Mouse (Mus musculus): Measurements from ENCODE around the gene Mfsd11.
"Not testable (repeated sequence)": the region's sequence is repeated elsewhere in the genome, so short reads cannot be mapped to it uniquely, and the experiment has no call there.

The Mfsd11 gene

GRCm38 (mm10) chr11:116847187-116848085, 4.8 kb upstream of the Mfsd11 start:
- DNase-seq (ENCODE audit: low read depth, low spot score): no peak

GRCm38 (mm10) chr11:116848086-116848876, 4.0 kb upstream of the Mfsd11 start:
- DNase-seq (ENCODE audit: low read depth, low spot score): no peak

- not testable (repeated sequence) for DNase-seq (ENCODE audit: low read depth, low spot score)
These were observed 3.4 kb upstream of the Mfsd11 start for GRCm38 (mm10) chr11:116848877-116849178.

- no peak for DNase-seq (ENCODE audit: low read depth, low spot score)
These were observed 2.7 kb upstream of the Mfsd11 start for GRCm38 (mm10) chr11:116849587-116849986.

- DNase-seq (ENCODE audit: low read depth, low spot score): no peak
These were observed 2.2 kb upstream of the Mfsd11 start for GRCm38 (mm10) chr11:116850085-116850484.

- peak; percentile 29 for DNase-seq (ENCODE audit: low read depth, low spot score)
These were observed 1.3 kb upstream of the Mfsd11 start for GRCm38 (mm10) chr11:116850833-116851477.

- DNase-seq (ENCODE audit: low read depth, low spot score): no peak
These were observed 507 bp upstream of the Mfsd11 start for GRCm38 (mm10) chr11:116851576-116852290.

GRCm38 (mm10) chr11:116852891-116853511, 761 bp downstream of the Mfsd11 start, which contains the start of gene Srsf2:
Gene Srsf2 (minus strand): TSS chr11:116853094.
- DNase-seq (ENCODE audit: low read depth, low spot score): peak; percentile 97

- peak; percentile 96 for DNase-seq (ENCODE audit: low read depth, low spot score)
These were observed 1.3 kb downstream of the Mfsd11 start for GRCm38 (mm10) chr11:116853512-116853928.

GRCm38 (mm10) chr11:116854279-116854678, 2.0 kb downstream of the Mfsd11 start:
- DNase-seq (ENCODE audit: low read depth, low spot score): no peak

GRCm38 (mm10) chr11:116857183-116857850, 5.1 kb downstream of the Mfsd11 start:
- no peak for DNase-seq (ENCODE audit: low read depth, low spot score)

- DNase-seq (ENCODE audit: low read depth, low spot score): no peak
These were observed 12.2 kb downstream of the Mfsd11 start for GRCm38 (mm10) chr11:116864444-116864843.

GRCm38 (mm10) chr11:116865945-116866585, 13.8 kb downstream of the Mfsd11 start:
- DNase-seq (ENCODE audit: low read depth, low spot score): no peak

- DNase-seq (ENCODE audit: low read depth, low spot score): no peak
These were observed 15.9 kb downstream of the Mfsd11 start for GRCm38 (mm10) chr11:116868129-116868528.

GRCm38 (mm10) chr11:116869223-116869622, 17.0 kb downstream of the Mfsd11 start:
- DNase-seq (ENCODE audit: low read depth, low spot score): no peak

GRCm38 (mm10) chr11:116869641-116870040, 17.4 kb downstream of the Mfsd11 start:
- DNase-seq (ENCODE audit: low read depth, low spot score): no peak

GRCm38 (mm10) chr11:116871538-116871937, 19.3 kb downstream of the Mfsd11 start:
- DNase-seq (ENCODE audit: low read depth, low spot score): no peak

- DNase-seq (ENCODE audit: low read depth, low spot score): no peak
These were observed 21.7 kb downstream of the Mfsd11 start for GRCm38 (mm10) chr11:116873987-116874386.

GRCm38 (mm10) chr11:116878454-116878853, 26.2 kb downstream of the Mfsd11 start:
- no peak for DNase-seq (ENCODE audit: low read depth, low spot score)

- DNase-seq (ENCODE audit: low read depth, low spot score): no peak
These were observed 28.6 kb downstream of the Mfsd11 start for GRCm38 (mm10) chr11:116880839-116881238.

All from CD4-positive, CD25-positive, alpha-beta regulatory T cell, adult 2 months (primary cell).